Mouse (Mus musculus): ENCODE measurements around the gene Evi2a.

Evi2a gene

GRCm38 (mm10) chr11:79524310-79524575, 6.2 kb downstream of the Evi2a start:
- DNase-seq (ENCODE audit: low spot score): no peak

- no peak for DNase-seq (ENCODE audit: low spot score)
These were observed 6.7 kb downstream of the Evi2a start, which contains the start of gene Evi2b for GRCm38 (mm10) chr11:79523560-79524309. Gene Evi2b, minus strand, starts transcription at chr11:79523762.

- DNase-seq (ENCODE audit: low spot score): no peak
These were observed 7.5 kb downstream of the Evi2a start for GRCm38 (mm10) chr11:79522944-79523343.

GRCm38 (mm10) chr11:79521930-79522329, 8.5 kb downstream of the Evi2a start:
- DNase-seq (ENCODE audit: low spot score): no peak

DNA sequence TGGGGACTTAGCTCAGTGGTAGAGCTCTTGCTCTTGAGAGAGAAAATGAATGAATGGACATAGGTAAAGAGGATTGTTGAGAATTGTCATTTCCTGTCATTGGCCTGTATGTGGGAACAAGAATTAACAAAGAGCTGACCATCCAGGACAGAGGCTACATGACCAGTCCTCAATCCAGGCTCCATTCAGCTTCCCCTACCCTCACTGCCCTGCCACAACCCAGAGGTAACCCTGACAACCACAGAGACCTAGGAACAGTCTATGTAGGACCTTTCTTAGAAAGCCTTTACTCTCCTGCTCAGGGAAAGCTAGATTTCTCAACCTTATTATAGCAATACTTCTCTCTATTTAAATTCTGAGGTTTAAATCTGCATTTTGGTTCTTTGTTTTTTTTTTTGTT, 9.6 kb downstream of the Evi2a start:
- DNase-seq (ENCODE audit: low spot score): no peak

- no peak for DNase-seq (ENCODE audit: low spot score)
These were observed 10.5 kb downstream of the Evi2a start for GRCm38 (mm10) chr11:79519878-79520291.

GRCm38 (mm10) chr11:79519299-79519698, 11.1 kb downstream of the Evi2a start:
- DNase-seq (ENCODE audit: low spot score): no peak

GRCm38 (mm10) chr11:79515798-79516197, 14.6 kb downstream of the Evi2a start:
- no peak for DNase-seq (ENCODE audit: low spot score)

DNA sequence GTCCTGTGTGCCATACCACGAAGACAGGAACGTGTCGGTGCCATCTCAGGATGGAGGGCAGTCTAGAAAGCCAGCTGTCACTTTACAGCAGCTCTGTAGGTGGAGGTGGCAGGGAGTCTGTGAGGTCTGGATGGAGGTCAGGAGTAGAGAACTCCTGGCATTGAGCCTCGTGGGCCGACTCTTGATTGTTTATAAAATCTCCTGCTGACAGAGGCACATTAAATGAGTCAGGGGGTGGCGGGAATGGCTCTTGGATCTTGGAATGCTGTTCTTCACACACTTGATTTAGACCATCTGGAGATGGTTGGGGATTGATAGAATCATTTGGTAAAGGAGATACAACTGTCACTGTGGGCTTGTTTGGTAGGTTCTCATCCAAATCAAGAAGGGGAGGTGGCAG, 15.1 kb downstream of the Evi2a start:
- DNase-seq (ENCODE audit: low spot score): no peak

DNA sequence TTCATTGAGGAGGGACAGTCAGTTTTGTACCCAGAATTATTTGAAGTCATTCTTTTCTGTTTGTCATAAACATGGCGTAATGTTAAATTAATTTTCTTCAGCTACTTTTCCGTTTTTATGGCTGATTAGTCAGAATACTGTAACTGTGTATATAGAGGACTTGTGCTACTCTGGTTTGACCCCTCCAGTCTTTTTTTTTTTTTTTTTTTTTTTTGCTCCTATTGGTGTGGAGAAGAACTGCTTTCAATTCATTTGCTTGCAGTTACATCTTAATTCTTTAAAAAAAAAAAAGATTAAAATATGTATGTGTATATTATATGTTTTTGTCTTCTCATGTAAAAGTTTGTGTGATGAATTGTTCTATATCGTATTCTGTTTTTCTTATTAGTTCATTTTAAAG, 18.4 kb downstream of the Evi2a start:
- DNase-seq (ENCODE audit: low spot score): no peak

DNA sequence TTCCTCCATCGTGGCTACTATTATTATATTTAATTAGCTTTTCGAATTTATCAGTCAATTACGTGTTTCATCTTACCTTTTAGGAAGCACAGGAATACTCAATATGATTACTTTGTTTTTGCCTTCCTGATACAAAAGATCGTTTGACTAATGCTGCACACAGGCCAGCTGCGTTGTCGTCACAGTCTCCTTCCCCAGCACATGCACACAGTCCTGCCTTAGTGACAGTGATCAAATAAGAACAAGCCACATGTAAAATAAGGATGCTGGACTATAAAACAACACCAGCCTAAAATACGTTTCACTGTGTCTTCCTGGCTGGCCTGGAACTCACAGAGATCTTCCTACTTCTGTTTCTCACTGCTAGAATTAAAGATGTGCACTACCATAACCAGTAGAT, 25.9 kb downstream of the Evi2a start:
- DNase-seq (ENCODE audit: low spot score): no peak

GRCm38 (mm10) chr11:79503845-79504244, 26.6 kb downstream of the Evi2a start, which contains the start of gene Omg:
Gene Omg, minus strand, starts transcription at chr11:79504084.
- no peak for DNase-seq (ENCODE audit: low spot score)

DNA sequence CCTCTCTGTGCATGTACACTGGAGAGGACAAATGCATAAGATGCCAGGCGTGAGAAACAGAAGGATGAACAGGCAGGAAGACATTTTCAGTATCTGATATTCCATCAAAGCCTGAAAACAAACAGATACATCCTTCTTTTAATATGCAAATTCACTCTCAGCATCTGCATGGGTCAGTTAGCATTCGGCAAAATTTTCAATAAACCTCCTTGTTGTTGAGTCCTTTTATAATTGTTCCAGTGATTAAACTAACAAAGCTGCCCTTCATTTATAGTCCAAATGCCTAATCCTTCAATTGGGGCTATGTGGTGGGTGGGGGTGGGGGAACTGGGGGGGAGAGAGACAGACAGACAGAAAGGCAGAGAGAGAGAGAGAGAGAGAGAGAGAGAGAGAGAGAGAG, 27.5 kb downstream of the Evi2a start:
- DNase-seq (ENCODE audit: low spot score): no peak

DNA sequence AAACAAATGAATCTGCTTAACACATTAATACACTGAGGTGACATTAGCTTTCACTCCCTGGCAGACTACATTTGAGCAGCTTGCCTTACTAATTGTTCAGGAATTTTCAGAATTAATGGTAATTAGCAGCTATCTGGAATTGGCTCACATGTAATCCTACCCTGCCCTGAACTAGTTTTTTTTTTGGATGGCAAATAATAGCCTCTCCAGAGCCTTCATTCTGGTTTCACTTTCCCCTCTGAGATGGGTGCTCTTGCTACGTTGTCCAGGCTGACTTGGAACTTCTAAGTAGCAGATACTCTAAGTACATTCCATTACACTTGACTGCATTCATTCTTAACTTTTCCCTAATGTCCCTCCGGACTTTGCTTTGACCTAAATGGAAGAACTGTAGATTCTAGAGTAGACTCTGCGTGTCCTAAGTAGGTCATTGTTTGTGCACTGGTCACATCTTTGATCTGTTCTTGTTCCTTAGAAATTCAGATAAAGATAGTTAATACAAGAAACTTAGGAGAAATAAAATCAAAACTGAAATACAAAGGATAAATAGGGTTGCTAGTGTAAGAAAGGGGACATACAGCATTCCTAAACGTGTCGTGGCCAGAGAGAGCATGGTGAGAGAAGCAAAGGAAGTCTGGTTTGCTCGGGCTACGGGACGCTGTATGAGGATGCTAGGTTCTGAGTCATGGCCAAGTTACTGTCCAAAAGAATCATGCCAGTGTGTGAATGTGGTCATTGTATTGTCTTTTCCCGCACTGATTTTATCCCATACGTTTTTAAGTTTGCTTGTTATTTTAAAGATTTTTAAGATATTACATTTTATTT, 35.2 kb downstream of the Evi2a start:
- peak; percentile 31 for DNase-seq (ENCODE audit: low spot score)

GRCm38 (mm10) chr11:79484721-79485120, 45.7 kb downstream of the Evi2a start:
- DNase-seq (ENCODE audit: low spot score): no peak

GRCm38 (mm10) chr11:79483876-79484528, 46.4 kb downstream of the Evi2a start:
- peak; percentile 12 for DNase-seq (ENCODE audit: low spot score)

- no peak for DNase-seq (ENCODE audit: low spot score)
These were observed 47.0 kb downstream of the Evi2a start for GRCm38 (mm10) chr11:79483392-79483791.
